Mouse (Mus musculus): ENCODE results near the gene Tubgcp5. TPM values are rescaled to one million over a fixed set of nuclear protein-coding genes. Genes with fewer than 3 reads are reported as not detected.

Gene Tubgcp5
- total RNA-seq, 2 experiments from 2014 or later = 7.2 to 8.9 TPM

GRCm38 (mm10) chr7:55849948-55850571 lies 56.1 kb downstream of the Tubgcp5 start:
- DNase-seq = no peak

- no peak for DNase-seq
Observed at GRCm38 (mm10) chr7:55852787-55853186, 58.8 kb downstream of the Tubgcp5 start.

- DNase-seq = no peak
Observed at GRCm38 (mm10) chr7:55855597-55855996, 61.6 kb downstream of the Tubgcp5 start.

- no peak for DNase-seq
Observed at GRCm38 (mm10) chr7:55856741-55857140, 62.8 kb downstream of the Tubgcp5 start.

- DNase-seq = no peak
Observed at GRCm38 (mm10) chr7:55857729-55858128, 63.8 kb downstream of the Tubgcp5 start.

- no peak for DNase-seq
Observed at GRCm38 (mm10) chr7:55858836-55859517, 65.0 kb downstream of the Tubgcp5 start.

GRCm38 (mm10) chr7:55859518-55859872 lies 65.5 kb downstream of the Tubgcp5 start:
- DNase-seq = no peak

- DNase-seq = no peak
Observed at GRCm38 (mm10) chr7:55859956-55860355, 66.0 kb downstream of the Tubgcp5 start.

GRCm38 (mm10) chr7:55861175-55861574 lies 67.2 kb downstream of the Tubgcp5 start:
- DNase-seq = no peak

- DNase-seq = no peak
Observed at GRCm38 (mm10) chr7:55865044-55865443, 71.1 kb downstream of the Tubgcp5 start.

- no peak for DNase-seq
Observed at GRCm38 (mm10) chr7:55865750-55866416, 71.9 kb downstream of the Tubgcp5 start.

- DNase-seq = no peak
Observed at GRCm38 (mm10) chr7:55868247-55868646, 74.3 kb downstream of the Tubgcp5 start.

- no peak for DNase-seq
Observed at GRCm38 (mm10) chr7:55869220-55869619, 75.3 kb downstream of the Tubgcp5 start.

- DNase-seq = no peak
Observed at GRCm38 (mm10) chr7:55870340-55871020, 76.5 kb downstream of the Tubgcp5 start.

GRCm38 (mm10) chr7:55871476-55871875 lies 77.5 kb downstream of the Tubgcp5 start:
- DNase-seq = no peak

GRCm38 (mm10) chr7:55874703-55875102 lies 80.7 kb downstream of the Tubgcp5 start:
- DNase-seq = no peak

- peak; percentile 69 for DNase-seq
Observed at GRCm38 (mm10) chr7:55877721-55878120, 83.8 kb downstream of the Tubgcp5 start.

GRCm38 (mm10) chr7:55880882-55881281 lies 86.9 kb downstream of the Tubgcp5 start:
- DNase-seq = no peak

Data from gastrocnemius, postnatal 25 days (tissue).